Mouse (Mus musculus): Measurements from ENCODE around the gene Zbed5.

- TF ChIP-seq POLR2A (IDR thresholded peaks at IDR 0.05; ENCODE audit: borderline replicate concordance, low read depth, low read length) (no peak), CTCF (IDR thresholded peaks at IDR 0.05; ENCODE audit: low read depth, low read length) (no peak)
Observed at GRCm38 (mm10) chr5:129940736-129941494, 45.4 kb downstream of the Zbed5 start.
